Mouse (Mus musculus) spleen, adult 18-20 months (tissue): ENCODE data around the gene Pth1r.
"Not testable (repeated sequence)": the region's sequence is repeated elsewhere in the genome, so short reads cannot be mapped to it uniquely, and the experiment has no call there.

Experiments
- DNase-seq, 2 experiments: peaks; one replicate each; pipeline ENCODE4 v3.0.0; 2022; ENCODE audit warnings: mixed read lengths in 2 of 2

Gene Pth1r

GRCm38 (mm10) chr9:110713389-110713788, 33.6 kb downstream of the Pth1r start:
- no peak for DNase-seq

GRCm38 (mm10) chr9:110712545-110712944, 34.4 kb downstream of the Pth1r start:
- DNase-seq = no peak

GRCm38 (mm10) chr9:110711996-110712395, 34.9 kb downstream of the Pth1r start:
- no peak for DNase-seq

GRCm38 (mm10) chr9:110711532-110711931, 35.4 kb downstream of the Pth1r start:
- no peak for DNase-seq

- peak; percentile 72 to 77 for DNase-seq
These were observed 37.2 kb downstream of the Pth1r start for GRCm38 (mm10) chr9:110709640-110710258.

GRCm38 (mm10) chr9:110706784-110707183, 40.2 kb downstream of the Pth1r start:
- no peak for DNase-seq

- DNase-seq = no peak
These were observed 43.0 kb downstream of the Pth1r start for GRCm38 (mm10) chr9:110703951-110704350.

GRCm38 (mm10) chr9:110702848-110703247, 44.1 kb downstream of the Pth1r start:
- no peak for DNase-seq

- DNase-seq = no peak
These were observed 45.6 kb downstream of the Pth1r start for GRCm38 (mm10) chr9:110701114-110702032.

- DNase-seq = no peak
These were observed 47.4 kb downstream of the Pth1r start for GRCm38 (mm10) chr9:110699574-110699973.

- no peak for DNase-seq
These were observed 49.5 kb downstream of the Pth1r start for GRCm38 (mm10) chr9:110697465-110697864.

GRCm38 (mm10) chr9:110696427-110696826, 50.5 kb downstream of the Pth1r start:
- DNase-seq = no peak

- DNase-seq = no peak
These were observed 51.7 kb downstream of the Pth1r start for GRCm38 (mm10) chr9:110695165-110695755.

GRCm38 (mm10) chr9:110689261-110689779, 57.6 kb downstream of the Pth1r start:
- no peak for DNase-seq

- DNase-seq = no peak
These were observed 59.1 kb downstream of the Pth1r start for GRCm38 (mm10) chr9:110687846-110688245.

GRCm38 (mm10) chr9:110687061-110687460, 59.9 kb downstream of the Pth1r start:
- DNase-seq = no peak

- no peak for DNase-seq
These were observed 60.5 kb downstream of the Pth1r start for GRCm38 (mm10) chr9:110686472-110686871.

GRCm38 (mm10) chr9:110685591-110685990, 61.4 kb downstream of the Pth1r start:
- no peak for DNase-seq

- DNase-seq = no peak
These were observed 61.8 kb downstream of the Pth1r start for GRCm38 (mm10) chr9:110685187-110685586.

GRCm38 (mm10) chr9:110684100-110684831, 62.7 kb downstream of the Pth1r start:
- no peak for DNase-seq

- no peak for DNase-seq
These were observed 63.3 kb downstream of the Pth1r start for GRCm38 (mm10) chr9:110683574-110684099.

GRCm38 (mm10) chr9:110682697-110683096, 64.2 kb downstream of the Pth1r start:
- DNase-seq = not testable (repeated sequence)
